Mouse (Mus musculus) left cerebral cortex, postnatal 10 days (tissue): ENCODE data around the gene Rab17. TPM values are rescaled to one million over a fixed set of nuclear protein-coding genes. Genes with fewer than 3 reads are reported as not detected.

Source experiments
- DNase-seq, 2 experiments: peaks; one replicate each; pipeline ENCODE4 v3.0.0; 2021 to 2022; ENCODE audit warnings: low spot score in 2 of 2, mixed read lengths in 1 of 2; ENCODE audit errors: extremely low spot score in 1 of 2
- intact Hi-C: fragments of 180-260 bp; cut with DNase I; formaldehyde crosslinking; loops from one replicate; pipeline ENCODE4 v1.15.1; 2025
- total RNA-seq, 2 experiments: library from RNA; stranded (reverse); gene quantifications; 2 replicates each; pipeline ENCODE4 v1.2.3; 2021

Rab17 gene
- total RNA-seq, 2 experiments from 2014 or later, result 0.21 TPM; not detected in 1

DNA sequence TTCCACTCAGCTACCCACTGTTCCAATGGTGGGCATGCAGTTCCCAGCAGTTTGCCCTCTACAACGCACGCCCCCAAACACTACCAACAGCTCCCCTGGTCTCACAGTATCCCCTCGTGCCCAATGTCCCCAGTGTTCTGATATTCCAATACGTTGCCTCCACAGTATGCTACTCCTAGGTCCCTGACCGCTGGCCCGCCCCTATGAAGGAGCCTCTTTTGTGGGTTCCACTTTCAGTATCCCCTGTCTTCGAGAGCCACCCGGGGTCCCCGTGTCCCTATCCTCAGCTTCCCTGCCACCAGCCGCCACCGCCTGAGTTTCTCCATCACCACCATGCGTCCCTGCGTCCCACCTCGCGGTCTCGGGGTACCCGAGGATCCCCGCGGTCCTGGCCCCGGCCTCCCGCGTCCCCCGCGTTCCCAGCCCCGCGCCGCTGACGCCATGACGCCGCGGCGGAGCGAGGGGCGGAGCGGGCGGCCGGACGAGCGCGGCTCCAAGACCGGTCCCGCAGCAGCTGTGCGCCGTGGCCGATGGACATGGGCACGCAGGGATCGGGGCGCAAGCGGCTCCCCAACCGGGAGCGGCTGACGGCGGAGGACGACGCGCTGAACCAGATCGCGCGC lies 28.9 kb upstream of the Rab17 start, which contains the start of gene Lrrfip1:
Gene Lrrfip1 (plus strand): TSS at position 470 of the 623 bp plus-strand sequence.
- DNase-seq, result peak in 1 of 2 experiments; percentile 80
- intact Hi-C loops, result loop anchor here (5.0 kb wide), 1 partner anchor 39 kb away; no protein-coding TSS in a partner anchor

DNA sequence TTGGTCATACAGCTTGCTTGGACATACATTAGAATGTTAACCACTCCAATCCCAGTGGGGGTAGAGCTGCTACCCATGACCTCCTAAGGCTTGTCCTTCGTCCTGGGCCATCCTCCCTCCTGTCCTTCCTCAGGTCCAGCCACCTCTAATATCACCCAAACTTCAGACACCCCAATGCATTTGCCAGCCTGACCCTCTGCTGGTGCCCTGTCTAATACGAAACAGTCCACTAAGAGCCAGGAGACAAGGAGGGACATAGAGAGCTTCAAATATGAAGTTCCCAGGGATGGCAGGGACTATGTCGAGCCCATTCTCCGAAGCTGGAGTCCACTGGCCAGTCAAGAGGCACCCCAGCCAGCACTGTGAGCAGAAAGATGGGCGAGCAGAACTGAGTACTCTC lies 28.2 kb upstream of the Rab17 start:
- intact Hi-C loops, result loop anchor here (5.0 kb wide), 1 partner anchor 40 kb away; no protein-coding TSS in a partner anchor
- DNase-seq, result no peak

DNA sequence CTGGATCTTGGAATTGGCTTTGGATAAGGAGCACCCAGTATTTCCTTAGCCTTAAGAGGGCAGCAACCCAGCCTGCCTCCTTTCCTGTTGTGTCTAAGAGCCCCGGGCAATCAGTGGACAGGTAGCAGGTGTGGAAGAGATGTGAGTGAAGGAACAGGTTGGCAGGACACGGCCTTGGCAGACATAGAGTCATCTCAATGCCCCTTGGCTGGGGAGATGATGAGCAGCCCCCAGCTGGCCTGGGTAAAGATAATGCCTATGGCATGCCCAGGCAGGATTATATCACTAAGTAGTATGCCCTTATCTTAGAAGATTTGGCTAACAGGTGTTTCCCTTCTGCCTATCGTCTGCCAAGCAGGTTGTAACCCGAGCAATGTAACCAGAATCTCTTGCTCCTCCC lies 27.7 kb upstream of the Rab17 start:
- intact Hi-C loops, result loop anchor here (5.0 kb wide), 1 partner anchor 40 kb away; no protein-coding TSS in a partner anchor
- no peak for DNase-seq

DNA sequence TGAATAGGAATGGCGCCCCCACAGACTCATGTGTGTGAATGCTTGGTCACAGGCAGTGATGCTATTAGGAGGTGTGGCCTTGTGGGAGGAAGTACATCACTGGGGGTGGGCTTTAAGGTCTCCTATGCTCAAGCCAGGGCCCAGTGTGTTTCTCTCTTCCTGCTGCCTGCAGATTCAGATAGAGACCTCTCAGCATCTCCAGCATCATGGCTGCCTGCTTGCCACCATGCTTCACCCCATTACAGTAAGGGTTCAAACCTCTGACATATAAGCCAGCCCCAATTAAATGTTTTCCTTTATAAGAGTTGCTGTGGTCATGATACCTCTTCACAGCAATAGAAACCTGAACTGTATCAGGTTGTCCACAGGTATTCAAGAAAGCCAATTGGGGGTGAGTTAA lies 26.5 kb upstream of the Rab17 start:
- intact Hi-C loops, result loop anchor here (5.0 kb wide), 1 partner anchor 41 kb away; no protein-coding TSS in a partner anchor
- no peak for DNase-seq

DNA sequence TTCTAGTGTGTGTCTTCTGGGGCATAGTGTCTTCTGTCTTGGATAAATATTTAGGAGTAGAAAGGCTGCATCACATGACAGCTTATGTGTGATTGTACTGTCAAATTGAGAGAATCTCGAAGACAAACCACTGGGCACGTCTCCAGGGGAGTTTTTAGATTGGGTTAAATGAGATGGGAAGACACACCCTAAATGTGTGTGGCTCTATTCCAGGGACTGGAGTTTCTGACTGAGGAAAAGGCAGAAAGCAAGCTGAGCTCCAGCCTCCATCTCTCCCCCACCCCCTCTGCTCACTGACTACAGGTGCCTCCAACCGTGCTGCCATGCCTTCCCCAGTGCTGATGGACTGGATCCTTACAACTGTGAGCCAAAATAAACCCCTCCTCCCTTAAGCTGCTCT lies 11.9 kb upstream of the Rab17 start:
- DNase-seq, result no peak

DNA sequence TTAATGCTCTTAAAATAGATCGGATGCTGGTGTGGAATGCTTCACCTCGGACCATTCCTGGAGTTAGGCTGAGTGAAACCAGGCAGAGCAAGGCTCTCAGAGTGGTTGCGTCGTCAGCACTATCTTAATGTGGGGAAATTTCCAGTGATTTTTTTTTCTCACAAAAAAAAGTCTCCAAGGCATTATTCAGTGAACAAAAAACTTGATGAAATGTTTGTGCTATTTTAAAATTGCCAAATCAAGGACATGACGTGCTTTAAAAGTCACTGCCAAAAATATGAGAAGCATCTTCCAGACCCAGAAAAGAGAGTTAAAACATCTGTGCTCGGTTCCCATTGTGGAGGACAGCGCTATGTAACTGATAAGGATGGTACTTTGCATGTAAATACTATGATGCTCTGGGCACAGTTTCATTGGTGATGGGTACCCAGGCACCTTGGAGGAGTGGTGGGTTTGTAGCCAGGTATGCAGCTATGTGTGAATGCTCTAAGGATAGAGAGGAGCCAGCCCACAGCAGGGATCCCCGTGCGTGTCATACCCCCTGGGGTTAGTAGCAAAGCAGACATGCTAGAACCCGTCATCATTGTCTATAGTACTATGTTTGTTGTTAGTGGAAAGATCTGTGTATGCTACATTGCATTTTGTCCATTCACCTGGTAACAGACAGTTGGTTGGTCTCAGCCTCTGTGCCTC lies 11.3 kb upstream of the Rab17 start:
- no peak for DNase-seq
- intact Hi-C loops, result no loop called here

More for the DNA sequence above, 11.9 kb upstream of the Rab17 start:
- intact Hi-C loops, result no loop called here

DNA sequence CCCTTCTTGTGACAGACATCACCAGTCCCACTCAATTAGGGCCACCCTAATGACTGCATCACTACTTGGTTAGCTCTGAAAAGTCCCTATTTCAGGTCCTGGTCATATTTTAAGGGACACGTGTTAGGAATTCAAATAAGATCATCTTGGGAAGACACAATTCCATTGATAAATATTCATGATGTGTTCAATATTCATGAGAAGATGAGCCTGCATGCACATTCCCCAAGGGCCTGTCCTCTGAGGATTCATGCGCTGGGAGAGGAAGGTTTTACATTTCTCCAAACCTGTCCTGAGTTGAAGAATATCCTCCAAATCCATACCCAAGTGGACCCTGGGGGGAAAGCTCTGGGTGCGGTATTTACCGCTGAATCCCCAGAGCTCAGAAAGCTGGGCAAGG lies 6.5 kb upstream of the Rab17 start:
- intact Hi-C loops, result loop anchor here (2.0 to 10.0 kb wide), 3 partner anchors 123 to 409 kb away; no protein-coding TSS in a partner anchor

DNA sequence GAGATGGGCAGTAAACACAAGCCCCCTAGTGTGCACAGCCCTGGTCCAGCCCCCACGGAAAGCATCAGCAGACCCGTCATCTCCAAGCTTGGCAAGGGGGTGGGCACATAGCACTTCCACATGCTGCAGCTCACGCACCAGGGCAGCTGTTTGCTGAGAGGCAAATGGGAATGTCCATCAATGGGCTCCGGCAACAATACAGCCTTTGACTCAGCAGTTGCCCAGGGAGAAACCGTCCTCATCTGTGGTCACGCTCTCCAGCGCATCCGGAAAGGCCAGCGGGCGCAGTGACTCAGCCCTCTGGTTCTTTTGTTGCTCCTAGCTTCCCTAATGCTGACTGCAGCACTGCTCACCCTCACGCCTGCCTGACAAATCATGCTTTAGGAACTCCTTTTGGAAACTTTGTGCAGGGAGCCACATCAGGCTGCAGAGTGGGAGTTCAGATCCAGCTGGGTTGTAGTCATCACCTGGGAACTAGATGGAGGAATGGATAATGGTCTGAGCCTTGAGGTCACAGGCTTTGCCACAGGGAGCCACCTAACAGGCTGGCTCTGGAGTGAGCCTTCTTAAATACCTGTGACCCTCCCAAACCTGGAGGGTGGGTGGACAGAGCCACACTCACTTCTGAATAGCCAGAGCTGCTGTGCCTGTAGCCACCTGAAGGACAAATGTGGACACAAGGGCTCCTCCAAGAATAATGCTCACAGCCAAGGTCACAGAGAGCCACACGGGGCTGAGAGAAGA lies 5.6 kb upstream of the Rab17 start:
- intact Hi-C loops, result loop anchor here (2.0 to 10.0 kb wide), 4 partner anchors 124 to 410 kb away; no protein-coding TSS in a partner anchor
- peak; percentile 69 to 71 for DNase-seq

More for the DNA sequence above, 6.5 kb upstream of the Rab17 start:
- DNase-seq, result no peak

DNA sequence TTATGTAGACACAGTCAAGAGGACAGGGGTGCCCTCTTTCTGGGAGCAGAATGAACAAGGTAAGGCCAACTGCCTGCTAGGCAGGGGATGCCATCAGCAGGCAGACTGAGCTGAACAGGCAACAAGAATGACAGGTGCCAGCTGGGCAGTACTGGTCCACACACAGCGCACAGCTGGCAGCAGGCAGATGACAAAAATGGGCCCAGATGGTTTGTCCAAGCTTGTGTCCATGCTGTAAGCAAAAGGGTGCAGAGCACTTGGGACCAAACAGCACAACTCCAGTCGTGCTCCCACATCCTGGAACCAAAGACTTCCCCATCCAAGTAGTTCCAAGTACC lies 4.1 kb upstream of the Rab17 start:
- no peak for DNase-seq
- intact Hi-C loops, result loop anchor here (5.0 to 10.0 kb wide), 3 partner anchors 241 to 411 kb away; no protein-coding TSS in a partner anchor

DNA sequence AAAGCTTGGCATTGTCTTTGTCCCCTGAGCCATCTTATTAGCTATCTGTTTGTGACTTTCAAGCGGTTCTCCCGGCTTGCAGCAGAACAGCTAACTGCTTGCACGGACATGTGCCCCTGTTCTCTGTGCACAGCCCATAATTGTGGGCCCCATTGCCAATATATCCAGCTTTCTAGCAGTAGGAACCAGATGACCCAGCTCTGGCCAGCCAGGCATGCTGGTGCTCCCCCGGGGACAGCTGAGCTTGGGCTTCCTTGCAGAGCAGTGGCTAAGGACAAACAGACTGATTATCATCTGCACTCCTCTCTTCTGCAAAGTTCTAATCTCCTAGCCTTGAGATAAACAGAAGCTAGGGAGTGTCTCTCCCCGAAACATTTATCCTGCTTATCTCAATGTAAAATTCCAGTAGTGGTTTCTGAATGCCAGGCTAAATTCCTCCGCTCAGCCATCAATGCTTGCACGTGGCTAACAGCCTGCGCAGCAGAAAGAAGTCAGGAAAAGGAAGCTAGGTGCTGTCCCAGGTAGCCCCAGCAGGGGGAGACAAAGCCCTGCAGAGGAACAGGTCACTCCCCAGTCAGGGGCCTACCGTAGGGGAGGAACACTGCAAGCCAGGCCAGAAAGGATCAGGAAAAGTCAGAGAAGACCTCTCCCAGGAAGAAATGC lies 3.6 kb upstream of the Rab17 start:
- peak; percentile 91 to 93 for DNase-seq
- intact Hi-C loops, result loop anchor here (5.0 to 10.0 kb wide), 3 partner anchors 242 to 412 kb away; no protein-coding TSS in a partner anchor

DNA sequence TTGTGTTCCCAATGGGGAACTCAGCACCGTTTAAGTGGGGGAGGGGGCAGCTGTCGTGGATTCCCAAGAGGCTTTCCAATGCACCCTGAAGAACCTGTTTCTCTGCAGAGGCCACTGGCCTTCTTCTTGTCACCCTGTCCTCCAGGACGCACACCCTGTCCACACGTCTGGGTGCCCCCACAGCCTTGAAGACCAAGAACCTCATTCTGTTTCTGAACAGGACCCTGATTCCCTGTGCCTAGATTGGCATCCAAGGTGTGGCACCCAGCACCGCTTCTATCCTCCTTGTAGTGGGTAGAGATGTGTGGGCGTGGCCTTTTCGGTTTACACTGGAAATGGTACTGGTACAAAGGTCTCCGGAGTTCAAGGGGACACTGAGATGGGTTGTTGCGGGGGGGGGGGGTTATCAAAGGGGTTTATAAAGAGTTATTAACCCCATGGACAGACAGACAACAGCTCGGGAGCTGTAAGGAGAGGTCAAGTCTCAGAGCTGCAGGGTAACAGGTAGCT lies 475 bp upstream of the Rab17 start:
- no peak for DNase-seq
- intact Hi-C loops, result loop anchor here (5.0 to 10.0 kb wide), 3 partner anchors 245 to 415 kb away; no protein-coding TSS in a partner anchor

DNA sequence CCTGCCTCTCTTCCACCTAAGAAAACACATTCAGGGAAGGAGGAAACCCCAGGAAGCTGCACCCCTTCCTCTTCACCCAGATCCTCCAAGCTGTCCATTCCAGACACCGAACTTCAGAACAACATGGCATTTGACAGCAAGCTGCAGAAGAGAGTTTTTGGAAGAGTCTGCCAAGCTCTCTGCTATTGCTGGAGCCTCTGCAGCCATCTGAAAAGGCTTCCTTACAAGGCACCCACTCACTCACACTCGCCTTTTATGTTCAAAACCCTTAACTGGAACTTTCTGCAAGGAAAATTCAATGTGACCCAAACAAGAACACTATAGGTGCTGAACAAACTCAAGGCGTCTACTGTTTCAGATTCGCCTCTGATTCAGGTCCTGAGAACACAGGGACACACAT lies 812 bp downstream of the Rab17 start:
- DNase-seq, result no peak
- intact Hi-C loops, result no loop called here

DNA sequence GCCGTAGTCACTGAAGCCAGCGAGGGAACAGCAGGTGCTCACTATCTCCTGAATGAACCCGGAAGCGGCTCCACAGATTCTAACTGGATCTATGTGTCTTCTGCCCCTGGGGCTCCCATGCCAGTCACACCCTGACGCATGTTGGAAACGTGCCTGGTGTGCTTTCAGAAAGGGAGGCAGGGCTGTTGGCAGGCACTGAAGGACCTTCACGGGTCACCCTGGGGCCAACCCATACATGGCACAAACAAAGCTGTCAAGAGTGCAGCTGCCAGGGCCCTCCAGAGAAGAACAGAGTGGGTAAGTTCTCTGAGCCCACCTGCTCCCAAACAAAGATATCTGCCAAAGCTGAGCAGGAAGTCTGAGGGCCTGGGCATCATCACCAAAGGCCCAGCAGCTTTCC lies 1.9 kb downstream of the Rab17 start:
- DNase-seq, result no peak
- intact Hi-C loops, result no loop called here

DNA sequence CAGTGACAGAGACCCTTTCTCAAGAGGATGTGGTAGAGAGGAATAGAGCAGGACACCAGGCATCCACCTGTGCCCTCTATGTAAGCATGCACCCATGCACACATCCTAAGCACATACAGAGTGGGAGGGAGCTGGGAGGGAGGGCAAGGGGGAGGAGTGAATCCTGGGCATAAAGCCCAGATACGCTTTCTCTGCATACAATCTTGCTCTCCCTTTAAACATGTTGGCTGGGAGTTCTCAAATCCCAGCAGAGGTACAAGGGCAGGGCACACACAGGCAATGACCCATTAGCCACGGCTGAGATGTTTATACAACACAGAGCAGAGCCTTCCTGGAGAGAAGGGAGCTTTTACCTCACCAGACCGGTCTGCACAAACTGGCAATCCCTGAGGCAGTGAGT lies 6.5 kb downstream of the Rab17 start:
- no peak for DNase-seq
- intact Hi-C loops, result no loop called here

DNA sequence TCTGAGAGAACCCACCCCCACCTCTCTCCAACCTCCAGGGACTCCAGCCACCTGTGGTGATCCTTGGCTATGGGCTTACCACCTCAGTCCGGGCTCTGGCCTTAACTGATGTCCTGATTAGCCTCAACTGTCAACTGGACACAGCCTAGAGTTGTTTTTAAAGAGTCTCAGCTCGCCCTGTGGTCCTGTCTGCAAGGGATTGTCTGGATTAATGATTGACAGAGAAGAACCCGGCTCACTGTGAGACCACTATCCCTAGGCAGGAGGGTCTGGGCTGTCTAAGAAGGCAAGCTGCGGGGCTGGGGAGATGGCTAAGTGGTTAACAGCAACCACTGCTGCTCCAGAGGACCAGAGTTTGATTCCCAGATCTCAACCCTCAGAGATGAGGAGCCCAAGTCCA lies 6.9 kb downstream of the Rab17 start:
- no peak for DNase-seq
- intact Hi-C loops, result no loop called here

DNA sequence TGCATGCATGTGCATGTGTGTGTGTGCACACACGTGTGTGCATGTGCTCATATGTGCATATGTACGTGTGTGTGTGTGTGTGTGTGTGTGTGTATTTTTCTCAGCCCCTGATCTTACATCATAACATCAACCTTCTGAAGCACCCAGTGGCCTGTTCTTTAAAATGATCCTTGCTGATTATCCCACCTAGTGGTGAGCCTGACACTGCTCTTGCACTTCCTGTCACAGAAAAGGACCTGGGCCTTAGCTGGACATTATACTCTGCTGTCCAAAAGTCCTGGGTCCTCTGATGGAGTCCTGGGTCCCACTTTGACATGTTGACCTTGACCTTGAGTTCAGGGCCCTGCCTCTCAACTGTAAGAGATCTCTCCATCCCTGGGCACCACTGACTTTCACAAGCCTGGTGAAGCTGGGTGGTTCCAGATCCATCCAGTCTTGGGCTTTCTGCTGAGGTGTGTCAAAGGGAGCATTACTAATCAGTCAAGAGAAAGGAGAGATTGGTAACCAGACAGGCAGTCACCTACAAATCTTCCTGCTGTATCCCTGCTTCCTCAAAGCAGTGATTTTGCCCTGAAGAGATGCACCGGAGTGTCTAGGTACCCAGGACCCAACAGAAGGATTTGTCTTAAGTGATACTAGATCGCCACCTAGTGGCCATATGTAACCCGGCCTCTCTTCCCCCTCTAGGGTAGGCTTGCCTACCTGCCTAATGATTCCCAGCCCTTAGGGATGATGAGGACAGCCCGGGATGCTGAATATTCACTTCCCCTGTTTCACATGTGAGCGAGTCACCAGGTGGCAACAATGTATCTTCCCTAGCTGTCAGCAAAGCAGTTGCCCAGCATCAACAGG lies 13.0 kb downstream of the Rab17 start:
- DNase-seq, result peak; percentile 66 to 69

DNA sequence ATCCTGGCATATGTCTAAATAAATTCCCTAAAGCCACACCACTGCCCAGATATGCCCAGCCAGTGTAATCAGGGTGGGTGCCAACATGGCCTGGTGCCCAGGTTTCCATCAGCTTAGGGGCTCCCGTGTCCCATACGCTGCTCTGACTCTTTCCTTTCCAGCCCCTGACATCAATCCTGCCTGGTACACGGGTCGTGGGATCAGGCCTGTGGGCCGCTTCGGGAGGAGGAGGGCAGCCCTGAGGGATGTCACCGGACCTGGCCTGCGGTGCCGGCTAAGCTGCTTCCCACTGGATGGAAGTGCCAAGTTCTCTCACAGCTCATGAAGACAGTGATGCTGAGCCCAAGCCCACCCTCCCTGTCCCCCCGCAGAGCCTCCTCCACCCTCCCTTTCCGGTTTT lies 15.8 kb downstream of the Rab17 start:
- intact Hi-C loops, result loop anchor here (10.0 kb wide), 2 partner anchors 109 to 899 kb away; partner anchors contain the start of gene Col6a3
- peak in 1 of 2 experiments; percentile 51 for DNase-seq

More for the DNA sequence above, 13.0 kb downstream of the Rab17 start:
- intact Hi-C loops, result loop anchor here (2.0 to 10.0 kb wide), 4 partner anchors 50 to 902 kb away; partner anchors contain the start of gene Col6a3
